Mouse (Mus musculus) retina, postnatal 7 days (tissue): ENCODE measurements around the gene Vps37c.
A peak's percentile ranks its signal among the peaks of the same experiment; 100 is the strongest.

Experiments
- DNase-seq: peaks from one replicate; pipeline ENCODE4 v3.0.0-alpha.2; 2012; ENCODE audit warnings: low read depth, low spot score

The Vps37c gene

GRCm38 (mm10) chr19:10713551-10713950 is 25.0 kb downstream of the Vps37c start:
- no peak for DNase-seq

GRCm38 (mm10) chr19:10714168-10714567 is 25.6 kb downstream of the Vps37c start:
- DNase-seq: no peak

GRCm38 (mm10) chr19:10714682-10715475 is 26.3 kb downstream of the Vps37c start:
- peak; percentile 71 for DNase-seq

- no peak for DNase-seq
Observed at GRCm38 (mm10) chr19:10715476-10715875, 26.9 kb downstream of the Vps37c start.

GRCm38 (mm10) chr19:10718251-10718775 is 29.8 kb downstream of the Vps37c start:
- no peak for DNase-seq

- no peak for DNase-seq
Observed at GRCm38 (mm10) chr19:10719751-10720150, 31.2 kb downstream of the Vps37c start.

- DNase-seq: no peak
Observed at GRCm38 (mm10) chr19:10720524-10720923, 32.0 kb downstream of the Vps37c start.

- DNase-seq: no peak
Observed at GRCm38 (mm10) chr19:10721064-10721463, 32.5 kb downstream of the Vps37c start.

- no peak for DNase-seq
Observed at GRCm38 (mm10) chr19:10723084-10723483, 34.5 kb downstream of the Vps37c start.

GRCm38 (mm10) chr19:10723649-10724048 is 35.1 kb downstream of the Vps37c start:
- no peak for DNase-seq

GRCm38 (mm10) chr19:10724629-10725363 is 36.3 kb downstream of the Vps37c start:
- DNase-seq: no peak

GRCm38 (mm10) chr19:10729889-10730288 is 41.4 kb downstream of the Vps37c start:
- no peak for DNase-seq

GRCm38 (mm10) chr19:10730469-10730868 is 41.9 kb downstream of the Vps37c start:
- DNase-seq: no peak

GRCm38 (mm10) chr19:10731975-10732374 is 43.4 kb downstream of the Vps37c start:
- DNase-seq: no peak

GRCm38 (mm10) chr19:10732741-10733140 is 44.2 kb downstream of the Vps37c start:
- DNase-seq: no peak

- DNase-seq: no peak
Observed at GRCm38 (mm10) chr19:10733501-10734127, 45.1 kb downstream of the Vps37c start.

GRCm38 (mm10) chr19:10734554-10734953 is 46.0 kb downstream of the Vps37c start:
- DNase-seq: no peak

- no peak for DNase-seq
Observed at GRCm38 (mm10) chr19:10735061-10735460, 46.5 kb downstream of the Vps37c start.

GRCm38 (mm10) chr19:10735861-10736260 is 47.3 kb downstream of the Vps37c start:
- DNase-seq: no peak

GRCm38 (mm10) chr19:10738038-10738437 is 49.5 kb downstream of the Vps37c start:
- DNase-seq: no peak

- DNase-seq: no peak
Observed at GRCm38 (mm10) chr19:10738811-10739210, 50.3 kb downstream of the Vps37c start, which contains the start of gene Cd5. Cd5 (minus strand) TSS chr19:10739002.

- no peak for DNase-seq
Observed at GRCm38 (mm10) chr19:10739916-10740315, 51.4 kb downstream of the Vps37c start.
